Mouse (Mus musculus): ENCODE measurements around the gene Adcy9. TPM values are rescaled to one million over a fixed set of nuclear protein-coding genes. Genes with fewer than 3 reads are reported as not detected.

Adcy9 gene
- total RNA-seq, 2 experiments from 2014 or later = 32.3 to 51.9 TPM

DNA sequence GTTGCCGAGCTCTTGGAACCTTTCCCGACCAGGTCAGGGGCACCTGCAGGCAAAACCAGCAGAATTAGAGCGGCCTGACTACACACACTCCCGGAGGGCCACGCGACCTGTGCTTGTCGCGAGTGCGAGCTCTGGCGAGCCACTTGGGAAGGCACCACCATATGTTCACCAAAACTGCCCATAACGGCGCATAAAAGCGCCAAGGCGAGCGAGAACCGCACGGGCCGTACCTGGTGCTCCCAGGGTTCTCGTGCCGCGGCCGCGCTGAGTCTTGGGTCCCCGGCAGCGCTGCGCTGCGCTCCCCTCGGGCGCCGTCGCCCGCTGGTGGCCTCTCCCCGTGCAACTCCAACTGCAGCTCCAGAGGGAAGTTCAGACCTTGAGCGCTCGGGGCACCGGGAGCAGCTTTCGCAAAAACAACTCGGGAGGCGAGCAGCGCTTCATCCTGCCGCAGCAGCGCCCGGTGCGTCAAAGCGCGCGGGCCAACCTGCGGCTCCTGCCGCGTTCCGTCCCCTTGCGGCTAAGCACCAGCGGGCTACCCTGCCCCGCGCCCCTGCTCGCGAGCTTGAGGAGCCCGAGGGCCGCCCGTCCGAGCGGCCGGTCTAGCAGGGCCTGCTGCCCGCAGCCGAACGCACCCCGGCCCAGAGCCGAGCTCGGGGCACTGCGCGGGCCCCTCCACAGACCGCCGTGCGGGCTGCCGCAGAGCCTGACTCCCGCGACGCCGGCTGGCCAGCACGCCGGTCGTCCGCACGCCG is 576 bp downstream of the Adcy9 start:
- peak in 1 of 2 experiments; percentile 71 for DNase-seq (ENCODE audit: low spot score in 2 of 2)

DNA sequence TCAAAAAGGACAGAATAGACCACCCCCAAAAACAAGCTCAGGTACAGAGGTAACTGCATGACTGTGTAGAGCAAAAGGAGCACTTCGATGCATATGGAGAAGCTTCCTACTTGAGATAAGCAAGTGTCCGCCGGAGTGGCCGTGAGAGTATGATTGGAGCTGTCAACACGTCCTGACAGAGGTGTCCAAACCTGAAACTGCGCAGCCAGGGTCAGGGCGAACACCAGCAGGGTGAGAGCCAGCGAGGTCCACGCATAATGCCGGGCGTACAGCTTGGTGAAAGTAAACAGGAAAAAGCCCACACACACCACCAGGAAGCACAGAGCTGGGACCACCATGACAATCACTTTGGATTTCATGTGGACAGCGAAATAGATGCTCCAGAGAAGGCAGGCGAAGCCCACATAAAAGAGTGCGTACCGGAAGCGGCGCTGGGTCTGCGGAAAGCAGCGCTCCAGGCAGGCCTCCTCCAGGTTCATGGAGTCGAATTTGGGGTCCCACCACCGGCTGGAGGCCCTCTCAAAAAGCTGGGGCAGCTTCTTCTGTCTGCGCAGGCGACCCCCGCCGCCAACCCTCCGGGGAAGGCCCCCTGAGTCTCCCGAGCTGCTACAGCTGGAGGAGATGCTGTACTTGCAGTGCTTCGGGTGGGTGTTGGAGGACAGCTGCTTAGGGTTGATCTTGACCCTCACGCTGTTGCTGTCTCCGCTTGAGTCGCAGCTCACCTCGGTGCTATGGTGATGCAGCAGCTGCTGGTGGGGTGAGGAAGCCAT is 1.3 kb downstream of the Adcy9 start:
- DNase-seq (ENCODE audit: low spot score in 2 of 2) = no peak

GRCm38 (mm10) chr16:4418072-4418471 is 2.2 kb downstream of the Adcy9 start:
- DNase-seq (ENCODE audit: low spot score in 2 of 2) = no peak

GRCm38 (mm10) chr16:4417455-4417854 is 2.8 kb downstream of the Adcy9 start:
- DNase-seq (ENCODE audit: low spot score in 2 of 2) = no peak

GRCm38 (mm10) chr16:4414881-4415585 is 5.3 kb downstream of the Adcy9 start:
- DNase-seq (ENCODE audit: low spot score in 2 of 2) = no peak

DNA sequence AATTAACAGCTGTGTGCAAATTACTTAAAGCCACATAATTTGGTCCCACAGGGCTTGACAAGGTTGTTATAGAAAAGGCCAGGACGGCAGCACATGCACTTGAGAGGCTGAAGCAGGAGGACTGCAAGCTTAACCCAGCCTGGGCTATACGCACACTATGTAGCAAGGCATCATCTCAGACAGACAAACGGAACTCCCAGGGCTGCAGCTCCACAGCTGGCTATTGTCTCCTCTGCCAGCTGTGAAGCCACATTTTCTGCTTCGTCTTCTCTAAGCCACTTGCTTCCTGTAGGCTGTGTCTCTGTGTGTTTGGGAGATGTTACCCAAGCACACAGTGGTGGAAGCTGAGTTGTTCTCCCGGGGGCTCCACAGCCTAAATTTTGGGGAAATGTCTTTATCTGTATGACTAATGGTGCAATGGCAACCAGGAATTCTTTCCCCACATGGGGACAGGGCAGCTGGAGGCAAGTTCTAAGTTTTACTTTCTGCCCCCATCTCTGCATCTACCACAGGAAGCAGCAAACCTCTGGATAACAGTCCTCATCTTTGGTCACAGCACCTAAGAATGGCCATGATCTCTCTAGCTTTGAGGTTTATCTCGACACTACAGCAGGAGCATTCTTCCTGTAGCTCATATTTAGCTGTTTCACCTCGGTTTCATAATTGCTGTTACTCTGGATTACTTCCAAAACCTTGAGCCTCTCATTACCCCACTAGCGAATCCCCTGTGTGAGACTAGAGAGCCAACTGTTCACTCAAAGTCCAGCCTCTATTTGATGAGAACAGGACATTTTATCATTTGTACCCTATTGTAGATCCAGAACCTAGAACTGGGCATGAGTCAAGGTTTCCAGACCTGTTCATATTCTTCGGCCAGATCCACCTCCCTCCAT is 6.1 kb downstream of the Adcy9 start:
- peak in 1 of 2 experiments; percentile 18 for DNase-seq (ENCODE audit: low spot score in 2 of 2)

DNA sequence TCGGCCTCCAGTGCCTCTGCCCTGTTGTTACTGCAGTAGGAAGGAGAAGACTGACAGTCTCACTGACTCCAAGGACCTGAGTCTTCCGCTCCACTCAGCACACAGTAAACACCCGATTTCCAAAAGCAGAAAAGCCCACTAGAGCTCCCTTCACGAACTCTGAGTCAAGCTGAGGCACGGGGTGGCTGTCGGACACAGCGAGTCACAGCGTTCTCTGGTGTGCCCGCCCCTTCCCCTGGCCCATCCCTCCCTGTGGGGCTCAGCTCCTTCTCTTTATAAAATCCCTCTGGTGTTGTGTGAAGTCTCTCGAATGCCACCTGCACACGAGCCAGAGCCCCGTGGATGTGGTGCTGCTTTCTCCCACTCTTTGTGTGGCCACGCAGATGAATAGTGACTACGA is 7.0 kb downstream of the Adcy9 start:
- peak in 1 of 2 experiments; percentile 19 for DNase-seq (ENCODE audit: low spot score in 2 of 2)

GRCm38 (mm10) chr16:4412298-4412697 is 8.0 kb downstream of the Adcy9 start:
- peak in 1 of 2 experiments; percentile 29 for DNase-seq (ENCODE audit: low spot score in 2 of 2)

DNA sequence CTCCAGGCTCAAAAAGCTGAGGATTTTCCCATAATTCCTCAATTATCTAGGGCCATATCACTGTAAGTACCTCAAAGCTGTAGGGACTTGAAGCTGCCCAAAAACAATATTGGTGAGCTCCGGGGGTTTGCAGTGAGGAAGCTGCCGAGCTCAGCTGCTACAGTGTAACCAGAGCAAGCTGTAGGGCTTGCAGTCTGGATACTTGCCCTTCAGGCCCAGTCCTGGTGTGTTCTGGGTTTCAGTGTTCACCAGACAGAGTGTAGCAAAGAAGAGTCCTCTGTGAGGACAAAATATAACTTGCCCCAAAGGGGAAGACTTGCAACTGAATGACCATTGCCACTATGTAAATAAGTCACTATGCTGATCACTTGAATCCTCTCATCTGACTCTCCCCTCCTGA is 9.0 kb downstream of the Adcy9 start:
- DNase-seq (ENCODE audit: low spot score in 2 of 2) = peak in 1 of 2 experiments; percentile 17

- DNase-seq (ENCODE audit: low spot score in 2 of 2) = peak in 1 of 2 experiments; percentile 12
These were observed 12.8 kb downstream of the Adcy9 start for GRCm38 (mm10) chr16:4407536-4407935.

GRCm38 (mm10) chr16:4406706-4407105 is 13.6 kb downstream of the Adcy9 start:
- DNase-seq (ENCODE audit: low spot score in 2 of 2) = peak in 1 of 2 experiments; percentile 31

DNA sequence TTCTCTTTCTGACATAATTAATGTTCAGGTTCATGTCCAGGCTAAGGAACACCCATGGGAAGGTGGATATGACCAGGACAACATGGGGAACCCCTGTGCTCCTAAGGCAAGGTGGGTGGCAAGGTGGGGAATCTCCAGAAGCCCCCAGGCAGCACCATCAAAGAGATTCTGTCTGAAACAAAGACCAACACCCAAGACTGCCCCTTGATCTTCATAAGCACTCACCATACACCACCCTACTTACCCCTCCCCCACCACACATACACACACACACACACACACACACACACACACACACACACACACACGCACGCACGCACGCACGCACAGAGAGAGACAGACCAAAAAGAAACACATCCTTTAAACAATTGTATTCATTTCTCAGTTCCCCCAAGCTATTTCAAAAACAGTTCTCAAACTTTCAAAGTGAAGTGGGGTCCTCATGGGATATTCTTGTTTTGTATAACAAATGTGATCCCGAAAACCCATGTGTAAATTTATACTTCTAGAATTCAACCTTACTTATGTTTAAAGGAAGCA is 14.2 kb downstream of the Adcy9 start:
- peak in 1 of 2 experiments; percentile 11 for DNase-seq (ENCODE audit: low spot score in 2 of 2)

GRCm38 (mm10) chr16:4404933-4405761 is 15.2 kb downstream of the Adcy9 start:
- DNase-seq (ENCODE audit: low spot score in 2 of 2) = peak in 1 of 2 experiments; percentile 17

- DNase-seq (ENCODE audit: low spot score in 2 of 2) = peak in 1 of 2 experiments; percentile 15
These were observed 19.2 kb downstream of the Adcy9 start for GRCm38 (mm10) chr16:4401109-4401508.

DNA sequence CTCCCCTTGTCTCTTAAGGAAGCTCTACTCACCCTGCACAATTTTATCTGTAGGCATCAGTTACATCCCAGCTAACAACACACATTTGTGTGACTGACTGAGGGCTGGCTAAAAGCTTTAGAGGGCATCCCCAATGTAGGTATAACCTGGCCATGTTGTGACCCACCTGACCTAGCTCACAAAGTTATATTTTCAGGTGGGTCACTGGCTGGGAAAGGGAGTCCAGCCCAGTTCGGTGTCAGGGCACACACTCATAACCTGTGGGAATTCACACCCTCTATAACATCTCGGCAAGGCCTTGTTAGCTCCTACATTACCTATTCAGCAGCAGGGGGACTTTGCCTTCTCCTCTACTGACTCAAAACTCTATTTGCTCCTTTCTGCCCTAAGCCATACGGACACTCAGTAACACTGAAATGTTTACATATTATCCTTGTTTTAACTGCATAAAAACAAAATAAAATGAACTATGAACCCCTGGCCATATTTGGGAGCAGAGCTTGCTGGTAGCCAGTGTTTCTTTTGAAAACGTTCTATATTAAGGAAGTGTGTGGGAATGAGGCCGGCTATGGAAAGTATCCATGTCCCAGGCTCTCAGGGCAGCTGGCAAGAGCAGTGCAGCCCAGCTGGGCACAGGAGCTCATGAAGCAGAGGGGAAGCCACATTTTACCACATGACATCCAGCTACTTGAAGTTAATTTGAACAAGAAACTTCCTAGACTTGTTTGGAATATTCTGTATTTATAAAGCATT is 20.7 kb downstream of the Adcy9 start:
- DNase-seq (ENCODE audit: low spot score in 2 of 2) = peak in 1 of 2 experiments; percentile 11

GRCm38 (mm10) chr16:4398782-4399181 is 21.5 kb downstream of the Adcy9 start:
- peak in 1 of 2 experiments; percentile 8 for DNase-seq (ENCODE audit: low spot score in 2 of 2)

GRCm38 (mm10) chr16:4397636-4398035 is 22.7 kb downstream of the Adcy9 start:
- DNase-seq (ENCODE audit: low spot score in 2 of 2) = peak in 1 of 2 experiments; percentile 12

DNA sequence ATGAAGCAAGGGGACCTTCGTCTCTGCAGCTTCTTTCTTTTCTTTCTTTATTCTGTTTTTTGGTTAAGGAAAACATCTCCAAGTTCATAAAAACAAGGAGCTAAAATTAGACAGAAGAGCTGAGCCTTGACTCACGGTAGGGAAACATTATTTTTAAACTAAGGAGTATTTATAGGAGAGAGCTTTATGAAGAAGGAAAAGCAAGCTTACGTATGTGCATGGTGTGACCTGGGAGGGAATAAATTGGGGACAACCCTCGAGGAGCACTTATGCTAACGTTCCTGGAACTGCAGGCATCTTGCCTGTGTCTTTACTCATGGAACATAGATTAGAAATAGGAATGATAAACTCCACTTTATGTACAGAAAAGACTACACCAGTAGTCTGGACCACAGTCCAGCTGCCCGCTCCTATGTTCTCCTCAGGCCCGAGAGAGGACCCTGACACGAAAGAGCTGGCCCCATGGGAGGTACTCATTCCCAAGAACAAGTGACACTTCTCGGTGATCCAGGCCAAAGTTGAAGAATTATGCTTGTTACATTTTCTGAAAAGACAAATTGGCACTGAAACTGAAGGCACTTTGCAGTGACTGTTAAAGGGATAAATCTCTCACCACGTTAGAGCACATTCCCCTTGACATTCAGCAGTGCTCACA is 24.5 kb downstream of the Adcy9 start:
- DNase-seq (ENCODE audit: low spot score in 2 of 2) = peak in 1 of 2 experiments; percentile 18

Data from adrenal gland, adult 18-20 months (tissue).